Mouse (Mus musculus): ENCODE results near the gene Rab20. TPM values are rescaled to one million over a fixed set of nuclear protein-coding genes. Genes with fewer than 3 reads are reported as not detected.

Gene Rab20
- polyA plus RNA-seq (2012; fragmentation: generic; extraction: Trizol) = 1 to 10 TPM; 2.1 to 2.2 TPM

DNA sequence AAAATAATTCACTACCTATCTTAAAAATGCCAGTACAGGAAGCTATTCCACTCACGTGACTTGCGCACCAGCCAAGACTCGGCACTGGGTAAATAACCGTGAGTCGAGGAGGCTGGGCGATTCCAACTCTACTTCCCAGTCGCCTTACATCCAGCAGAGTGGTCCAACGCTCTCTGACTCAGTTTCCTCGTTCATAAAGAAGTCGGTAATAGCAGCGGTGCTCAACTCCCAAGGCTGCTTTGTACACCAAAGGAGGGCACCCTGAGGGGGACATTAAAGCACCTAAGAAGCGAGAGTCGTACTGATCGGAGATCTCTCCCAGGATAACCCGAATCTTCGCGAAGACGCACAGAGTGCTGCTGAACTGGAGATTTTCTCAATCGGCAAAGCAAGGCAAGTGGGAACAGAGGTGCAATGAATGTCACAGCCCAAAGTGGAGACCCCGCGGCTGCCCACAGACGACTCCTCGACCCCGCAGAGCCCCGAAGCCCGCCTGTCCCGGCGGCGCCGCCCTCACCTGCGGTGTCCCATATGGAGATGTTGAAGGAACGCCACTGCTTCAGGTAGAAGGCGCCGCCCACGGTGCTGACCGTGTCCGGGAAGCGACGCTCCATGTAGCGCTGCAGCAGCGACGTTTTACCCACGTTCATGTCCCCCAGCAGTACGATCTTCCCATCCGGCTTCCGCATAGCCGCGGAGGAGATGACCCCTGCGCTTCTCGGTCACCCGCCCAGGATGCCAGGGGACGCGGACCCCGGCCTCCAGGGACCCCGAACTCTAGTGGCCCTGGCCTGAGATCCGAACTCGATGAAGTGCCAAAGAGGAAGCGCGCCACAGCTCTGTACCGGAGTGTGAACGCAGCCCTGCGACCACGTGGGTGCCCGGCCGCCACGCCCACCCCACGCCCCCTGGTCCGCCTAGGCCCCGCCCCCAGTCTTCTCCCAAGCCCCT lies at the start of gene Rab20:
Gene Rab20 (minus strand): TSS at position 900 of the 951 bp plus-strand sequence.

DNA sequence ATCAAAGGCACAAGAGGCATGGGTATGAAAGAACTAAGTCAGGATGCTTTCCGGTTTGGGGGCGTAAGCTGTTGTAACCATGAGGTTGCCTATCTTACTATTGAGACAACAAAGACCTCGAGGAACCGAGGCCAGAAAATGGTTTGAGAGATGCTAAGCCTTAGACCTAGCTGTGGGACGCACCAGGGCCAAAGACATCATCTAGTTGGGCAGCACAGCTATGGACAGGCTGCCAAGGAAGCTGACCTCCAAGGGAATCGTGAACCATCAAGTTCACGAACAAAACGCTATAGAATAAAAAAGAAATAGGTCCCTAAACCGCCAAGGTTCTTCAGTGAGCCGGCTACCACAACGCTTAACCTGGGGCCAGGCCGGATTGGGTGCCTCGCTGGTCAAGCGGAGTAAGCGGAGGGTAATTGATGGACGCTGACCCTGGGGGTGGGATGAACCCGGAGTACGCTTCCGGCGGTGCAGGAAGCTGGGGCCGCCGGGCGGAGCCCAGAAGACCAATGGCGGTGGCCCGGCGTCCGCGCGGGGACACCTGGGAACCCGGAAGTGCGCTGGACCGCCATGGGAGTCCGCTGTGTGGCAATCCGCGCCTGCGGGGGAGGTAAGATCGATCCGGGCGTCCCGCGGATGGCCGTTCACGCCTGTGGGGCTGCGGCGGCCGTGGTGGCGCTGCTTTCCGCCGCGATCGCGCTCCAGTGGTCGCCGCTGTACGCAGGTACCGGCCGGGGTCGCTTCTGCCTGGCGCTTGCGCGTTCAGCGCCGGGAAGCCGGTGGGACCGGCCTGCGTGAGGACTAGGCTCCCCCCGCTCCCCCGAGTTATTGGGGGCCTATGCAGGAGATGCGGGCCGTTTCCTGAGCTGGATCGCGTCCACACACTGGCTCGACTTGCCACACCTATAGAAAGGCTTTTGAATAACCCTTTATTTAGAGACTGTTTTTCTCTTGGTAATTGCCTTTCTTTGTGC lies 18.8 kb upstream of the Rab20 start, which contains the start of gene Naxd:
Gene Naxd (plus strand): TSS at position 490 of the 974 bp plus-strand sequence.

Other genes starting within 250 kb of the Rab20 start
- gene Col4a2, start 165.9 kb downstream of the Rab20 start, polyA plus RNA-seq (2012; fragmentation: generic; extraction: Trizol) = 10 to 100 TPM; 25.5 to 67.1 TPM
- 100 to 1,000 TPM in 1 of 2 experiments, 10 to 100 TPM in 1; 32.2 to 101 TPM for gene Col4a1, start 165.9 kb downstream of the Rab20 start, polyA plus RNA-seq (2012; fragmentation: generic; extraction: Trizol)
- 10 to 100 TPM; 35.5 to 72.9 TPM for gene Naxd, start 18.8 kb upstream of the Rab20 start, polyA plus RNA-seq (2012; fragmentation: generic; extraction: Trizol)
- gene Cars2, start 72.1 kb upstream of the Rab20 start, polyA plus RNA-seq (2012; fragmentation: generic; extraction: Trizol) = 10 to 100 TPM; 19.3 to 23.0 TPM
- 10 to 100 TPM in 1 of 2 experiments, 1 to 10 TPM in 1; 5.5 to 24.7 TPM for gene Ing1, start 76.9 kb upstream of the Rab20 start, polyA plus RNA-seq (2012; fragmentation: generic; extraction: Trizol)
- 10 to 100 TPM in 1 of 2 experiments, 1 to 10 TPM in 1; 3.8 to 14.6 TPM for gene Ankrd10, start 157.0 kb upstream of the Rab20 start, polyA plus RNA-seq (2012; fragmentation: generic; extraction: Trizol)
- not detected for gene 1700016D06Rik, start 222.4 kb upstream of the Rab20 start, polyA plus RNA-seq (2012; fragmentation: generic; extraction: Trizol)
- 10 to 100 TPM in 1 of 2 experiments, 1 to 10 TPM in 1; 5.2 to 23.9 TPM for gene Arhgef7, start 249.0 kb upstream of the Rab20 start, polyA plus RNA-seq (2012; fragmentation: generic; extraction: Trizol)